Mouse (Mus musculus) erythroid progenitor cell, adult 5-6 weeks (primary cell): ENCODE measurements around the gene Gm20388. TPM values are rescaled to one million over a fixed set of nuclear protein-coding genes. Genes with fewer than 3 reads are reported as not detected.
A peak's percentile ranks its signal among the peaks of the same experiment; 100 is the strongest.

Source experiments
- ATAC-seq: replicated peaks from 2 replicates; pipeline ENCODE4 v1.8.0; 2016; ENCODE audit warnings: moderate number of reproducible peaks, mild to moderate bottlenecking, moderate TSS enrichment, inconsistent platforms; ENCODE audit not compliant: poor library complexity, low FRiP score, severe bottlenecking
- total RNA-seq, 2 experiments: library from RNA; stranded (forward) in 1 of 2; stranded (reverse) in 1 of 2; fragments of 150-400 nt in 1 of 2; fragments of 186-747, 209-891 nt in 1 of 2; gene quantifications; 2 replicates each; pipeline versions ENCODE4 v1.2.3 to v1.2.4; 2015 to 2017; ENCODE audit warnings: low replicate concordance in 2 of 2

Gm20388 gene
- total RNA-seq, 2 experiments from 2014 or later, result 4.2 TPM; not detected in 1

GRCm38 (mm10) chr8:120067936-120068668 lies 157.5 kb downstream of the Gm20388 start:
- ATAC-seq, result no peak

- peak; percentile 70 for ATAC-seq
Observed at GRCm38 (mm10) chr8:120071684-120072083, 161.0 kb downstream of the Gm20388 start.

- no peak for ATAC-seq
Observed at GRCm38 (mm10) chr8:120072259-120072658, 161.6 kb downstream of the Gm20388 start.

- no peak for ATAC-seq
Observed at GRCm38 (mm10) chr8:120072827-120073226, 162.2 kb downstream of the Gm20388 start.

GRCm38 (mm10) chr8:120074516-120074915 lies 163.9 kb downstream of the Gm20388 start:
- no peak for ATAC-seq

- no peak for ATAC-seq
Observed at GRCm38 (mm10) chr8:120075347-120075746, 164.7 kb downstream of the Gm20388 start.

GRCm38 (mm10) chr8:120078080-120078479 lies 167.4 kb downstream of the Gm20388 start:
- peak; percentile 60; the same call in 1 of the 2 replicates for ATAC-seq

GRCm38 (mm10) chr8:120079361-120079760 lies 168.7 kb downstream of the Gm20388 start:
- no peak for ATAC-seq

- ATAC-seq, result no peak
Observed at GRCm38 (mm10) chr8:120083261-120083660, 172.6 kb downstream of the Gm20388 start.

- no peak for ATAC-seq
Observed at GRCm38 (mm10) chr8:120084783-120085182, 174.1 kb downstream of the Gm20388 start.

GRCm38 (mm10) chr8:120089511-120089910 lies 178.9 kb downstream of the Gm20388 start:
- ATAC-seq, result no peak

GRCm38 (mm10) chr8:120091032-120091431 lies 180.4 kb downstream of the Gm20388 start:
- no peak for ATAC-seq

- ATAC-seq, result no peak
Observed at GRCm38 (mm10) chr8:120093103-120093502, 182.5 kb downstream of the Gm20388 start.

- ATAC-seq, result no peak
Observed at GRCm38 (mm10) chr8:120094801-120095200, 184.2 kb downstream of the Gm20388 start.

- ATAC-seq, result no peak
Observed at GRCm38 (mm10) chr8:120096486-120096885, 185.8 kb downstream of the Gm20388 start.

GRCm38 (mm10) chr8:120100388-120101067 lies 189.9 kb downstream of the Gm20388 start:
- ATAC-seq, result no peak

- peak; percentile 61 for ATAC-seq
Observed at GRCm38 (mm10) chr8:120101068-120101972, 190.7 kb downstream of the Gm20388 start, which contains the start of gene Zdhhc7. TSS of gene Zdhhc7 (minus strand) at chr8:120101482.

- no peak for ATAC-seq
Observed at GRCm38 (mm10) chr8:120103916-120104315, 193.3 kb downstream of the Gm20388 start.

- no peak for ATAC-seq
Observed at GRCm38 (mm10) chr8:120104721-120105272, 194.2 kb downstream of the Gm20388 start.

- ATAC-seq, result no peak
Observed at GRCm38 (mm10) chr8:120109149-120109548, 198.5 kb downstream of the Gm20388 start.
